Mouse (Mus musculus): ENCODE data around the gene Tpst2. TPM values are rescaled to one million over a fixed set of nuclear protein-coding genes. Genes with fewer than 3 reads are reported as not detected.

The Tpst2 gene
- total and polyA plus RNA-seq, 3 experiments = 36.9 to 43.6 (median 38.3) TPM

DNA sequence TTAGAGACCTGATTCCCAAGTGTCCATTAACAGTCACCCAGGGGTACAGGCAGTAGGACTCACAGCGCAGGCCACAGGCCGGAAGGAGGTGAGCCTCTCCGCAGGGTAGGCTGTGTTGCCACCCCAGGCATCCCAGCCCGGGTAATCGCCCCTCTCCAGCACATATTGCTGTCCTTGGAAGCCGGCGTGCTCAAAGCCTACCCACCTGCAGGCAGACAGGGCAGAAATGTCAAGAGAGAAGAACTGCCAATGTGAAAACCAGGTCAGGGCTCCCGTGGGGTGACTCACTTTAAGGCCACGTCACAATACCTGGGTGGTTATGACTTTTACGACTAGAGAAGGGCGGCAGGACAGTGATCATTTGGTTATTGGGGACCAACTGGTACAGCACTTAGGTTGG lies 27.4 kb upstream of the Tpst2 start:
- Histone ChIP-seq H3K4me3 (no peak overlapping the region), H3K4me1 (ENCODE audit: control insufficient read depth, insufficient read depth, low read length) (peaks cover 27% of the 10 kb centered on the region), H3K27me3 (ENCODE audit: control insufficient read depth, insufficient read depth, low read length) (no peaks in the 10 kb centered on the region), H3K36me3 (ENCODE audit: control insufficient read depth, insufficient read depth, low read length) (no peaks in the 10 kb centered on the region), H3K27ac (no peak overlapping the region), H3K79me2 (replicated peaks; ENCODE audit: control insufficient read depth, insufficient read depth, low read length) (no peaks in the 10 kb centered on the region), H3K9ac (ENCODE audit: low read depth, low read length) (no peak overlapping the region)
- 90% methylated on average over 11 of the region's 11 CpGs for WGBS
- no peak for DNase-seq
- intact Hi-C loops (cut with DNase I) = no loop called here
- TF ChIP-seq POLR2A (IDR thresholded peaks at IDR 0.05; ENCODE audit: insufficient read depth, low read depth, low read length) = no peak
- TF ChIP-seq EP300 (IDR thresholded peaks at IDR 0.05; ENCODE audit: insufficient read depth, low read depth, low read length) = no peak
- TF ChIP-seq CTCF (IDR thresholded peaks at IDR 0.05) = no peak

- H3K4me3 ChIP-seq = no peak within 1 kb of the TSS
- no peaks in the 10 kb centered on the region for H3K27me3 ChIP-seq (ENCODE audit: control insufficient read depth, insufficient read depth, low read length)
- no peak within 1 kb of the TSS for H3K9ac ChIP-seq (ENCODE audit: low read depth, low read length)
- intact Hi-C loops (cut with DNase I) = no loop called here
- DNase-seq = peak; percentile 59 to 76
- WGBS = 2% methylated on average over 2 of the region's 2 CpGs
- no peaks in the 10 kb centered on the region for H3K36me3 ChIP-seq (ENCODE audit: control insufficient read depth, insufficient read depth, low read length)
- H3K79me2 ChIP-seq (replicated peaks; ENCODE audit: control insufficient read depth, insufficient read depth, low read length) = no peaks in the 10 kb centered on the region
- H3K4me1 ChIP-seq (ENCODE audit: control insufficient read depth, insufficient read depth, low read length) = peaks cover 38% of the 10 kb centered on the region
- TF ChIP-seq POLR2A (IDR thresholded peaks at IDR 0.05; ENCODE audit: insufficient read depth, low read depth, low read length) = 0 out of 2 replicates have a peak, but pooled peaks have one; percentile 7
- no peak for TF ChIP-seq EP300 (IDR thresholded peaks at IDR 0.05; ENCODE audit: insufficient read depth, low read depth, low read length)
- peak within 1 kb of the TSS; percentile 69 for H3K27ac ChIP-seq
Measured at GRCm38 (mm10) chr5:112252400-112252799, 24.1 kb upstream of the Tpst2 start, which contains the start of gene Cryba4. TSS of gene Cryba4 (minus strand) at chr5:112252518.

GRCm38 (mm10) chr5:112253169-112253568 lies 23.3 kb upstream of the Tpst2 start:
- Histone ChIP-seq H3K27me3 (ENCODE audit: control insufficient read depth, insufficient read depth, low read length) (no peaks in the 10 kb centered on the region), H3K79me2 (replicated peaks; ENCODE audit: control insufficient read depth, insufficient read depth, low read length) (no peaks in the 10 kb centered on the region), H3K9ac (ENCODE audit: low read depth, low read length) (no peak overlapping the region), H3K36me3 (ENCODE audit: control insufficient read depth, insufficient read depth, low read length) (no peaks in the 10 kb centered on the region), H3K4me3 (no peak overlapping the region), H3K27ac (peak overlapping the region; percentile 7; the same call in 1 of the 2 replicates), H3K4me1 (ENCODE audit: control insufficient read depth, insufficient read depth, low read length) (peaks cover 38% of the 10 kb centered on the region)
- intact Hi-C loops (cut with DNase I) = no loop called here
- no peak for TF ChIP-seq CTCF (IDR thresholded peaks at IDR 0.05)
- no peak for TF ChIP-seq EP300 (IDR thresholded peaks at IDR 0.05; ENCODE audit: insufficient read depth, low read depth, low read length)
- TF ChIP-seq POLR2A (IDR thresholded peaks at IDR 0.05; ENCODE audit: insufficient read depth, low read depth, low read length) = no peak
- DNase-seq = peak in 1 of 2 experiments; percentile 60
- 26% methylated on average over 8 of the region's 8 CpGs for WGBS

GRCm38 (mm10) chr5:112254282-112254806 lies 22.1 kb upstream of the Tpst2 start:
- H3K4me1 ChIP-seq (ENCODE audit: control insufficient read depth, insufficient read depth, low read length) = peaks cover 38% of the 10 kb centered on the region
- H3K9ac ChIP-seq (ENCODE audit: low read depth, low read length) = no peak overlapping the region
- WGBS = 43% methylated on average over 7 of the region's 7 CpGs
- H3K27me3 ChIP-seq (ENCODE audit: control insufficient read depth, insufficient read depth, low read length) = no peaks in the 10 kb centered on the region
- no peak overlapping the region for H3K4me3 ChIP-seq
- H3K36me3 ChIP-seq (ENCODE audit: control insufficient read depth, insufficient read depth, low read length) = no peaks in the 10 kb centered on the region
- intact Hi-C loops (cut with DNase I) = loop anchor here (2.0 kb wide), 1 partner anchor 20 kb away; no protein-coding TSS in a partner anchor
- H3K79me2 ChIP-seq (replicated peaks; ENCODE audit: control insufficient read depth, insufficient read depth, low read length) = no peaks in the 10 kb centered on the region
- H3K27ac ChIP-seq = peak overlapping the region; percentile 65
- DNase-seq = peak; percentile 72 to 83
- TF ChIP-seq POLR2A (IDR thresholded peaks at IDR 0.05; ENCODE audit: insufficient read depth, low read depth, low read length) (no peak), EP300 (IDR thresholded peaks at IDR 0.05; ENCODE audit: insufficient read depth, low read depth, low read length) (no peak), CTCF (IDR thresholded peaks at IDR 0.05) (no peak)

DNA sequence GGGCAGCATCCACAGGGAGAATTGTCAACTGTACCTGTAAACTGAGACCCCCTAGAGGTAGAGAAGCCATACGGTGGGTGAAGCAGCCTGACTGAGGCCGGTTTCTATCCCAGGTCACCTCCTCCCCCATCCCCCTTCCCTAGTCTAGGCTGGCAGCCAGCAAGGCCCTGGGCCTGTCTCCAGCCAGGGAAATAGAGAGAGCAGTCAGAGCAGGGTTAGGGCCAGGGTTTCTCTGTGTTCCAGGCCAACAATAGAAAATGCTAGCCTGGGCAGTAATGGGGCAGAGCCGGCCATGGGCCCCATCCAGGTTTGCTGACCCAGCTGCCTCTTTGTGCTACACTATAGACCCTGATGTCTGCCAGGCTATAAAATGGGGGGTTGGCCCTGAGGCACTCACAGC lies 21.1 kb upstream of the Tpst2 start, which contains the start of gene Crybb1:
TSS of gene Crybb1 (plus strand) at position 390 of the 400 bp plus-strand sequence.
- TF ChIP-seq EP300 (IDR thresholded peaks at IDR 0.05; ENCODE audit: insufficient read depth, low read depth, low read length) (peak; percentile 48; the same call in 1 of the 2 replicates), CTCF (IDR thresholded peaks at IDR 0.05) (no peak)
- 10% methylated on average over 3 of the region's 3 CpGs for WGBS
- peak; percentile 77 to 82 for DNase-seq
- intact Hi-C loops (cut with DNase I) = loop anchor here (2.0 kb wide), 1 partner anchor 19 kb away; no protein-coding TSS in a partner anchor
- peaks cover 32% of the 10 kb centered on the region for H3K4me1 ChIP-seq (ENCODE audit: control insufficient read depth, insufficient read depth, low read length)
- H3K79me2 ChIP-seq (replicated peaks; ENCODE audit: control insufficient read depth, insufficient read depth, low read length) = no peaks in the 10 kb centered on the region
- H3K4me3 ChIP-seq = no peak within 1 kb of the TSS
- no peaks in the 10 kb centered on the region for H3K36me3 ChIP-seq (ENCODE audit: control insufficient read depth, insufficient read depth, low read length)
- peak within 1 kb of the TSS; percentile 65 for H3K27ac ChIP-seq
- no peak within 1 kb of the TSS for H3K9ac ChIP-seq (ENCODE audit: low read depth, low read length)
- H3K27me3 ChIP-seq (ENCODE audit: control insufficient read depth, insufficient read depth, low read length) = no peaks in the 10 kb centered on the region

DNA sequence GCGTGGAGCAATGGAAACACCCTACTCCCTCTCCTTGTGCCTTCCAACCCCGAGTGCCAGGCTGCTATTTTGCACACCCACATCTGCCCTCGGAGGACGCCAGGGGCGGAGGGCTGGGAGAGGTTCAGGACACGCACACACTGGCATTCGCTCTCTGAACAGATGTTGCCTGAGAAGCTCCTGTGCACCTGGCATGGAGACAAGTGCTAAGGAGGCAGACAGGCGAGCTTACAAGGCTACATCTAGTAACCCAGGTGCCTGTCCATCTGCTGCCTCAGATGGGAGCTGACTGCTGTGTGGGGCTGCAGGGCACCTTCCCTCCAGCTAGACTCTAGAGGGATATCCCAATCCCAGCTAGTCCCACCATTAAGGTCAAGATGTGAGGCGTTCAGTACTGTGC lies 20.0 kb upstream of the Tpst2 start:
- H3K36me3 ChIP-seq (ENCODE audit: control insufficient read depth, insufficient read depth, low read length) = no peaks in the 10 kb centered on the region
- WGBS = 71% methylated on average over 9 of the region's 9 CpGs
- intact Hi-C loops (cut with DNase I) = no loop called here
- H3K79me2 ChIP-seq (replicated peaks; ENCODE audit: control insufficient read depth, insufficient read depth, low read length) = no peaks in the 10 kb centered on the region
- H3K9ac ChIP-seq (ENCODE audit: low read depth, low read length) = no peak overlapping the region
- peaks cover 30% of the 10 kb centered on the region for H3K4me1 ChIP-seq (ENCODE audit: control insufficient read depth, insufficient read depth, low read length)
- H3K27ac ChIP-seq = no peak overlapping the region
- no peak for TF ChIP-seq CTCF (IDR thresholded peaks at IDR 0.05)
- TF ChIP-seq EP300 (IDR thresholded peaks at IDR 0.05; ENCODE audit: insufficient read depth, low read depth, low read length) = no peak
- TF ChIP-seq POLR2A (IDR thresholded peaks at IDR 0.05; ENCODE audit: insufficient read depth, low read depth, low read length) = no peak
- H3K27me3 ChIP-seq (ENCODE audit: control insufficient read depth, insufficient read depth, low read length) = no peaks in the 10 kb centered on the region
- H3K4me3 ChIP-seq = no peak overlapping the region
- no peak for DNase-seq
